Mouse (Mus musculus) heart, adult 2 months (tissue): Measurements from ENCODE around the gene Aif1l.

Source experiments
- CTCF ChIP-seq: fragments of 200-600 bp; IDR thresholded peaks from 2 replicates; pipeline ENCODE4 v1.8.1; 2022; ENCODE audit warnings: antibody characterized with exemption, mild to moderate bottlenecking, moderate library complexity
- POLR2A ChIP-seq: fragments of 200-500 bp; IDR thresholded peaks from 2 replicates; pipeline ENCODE4 v1.6.1; 2011; ENCODE audit warnings: mild to moderate bottlenecking, low read depth, low read length, control low read depth; ENCODE audit not compliant: insufficient read depth

DNA sequence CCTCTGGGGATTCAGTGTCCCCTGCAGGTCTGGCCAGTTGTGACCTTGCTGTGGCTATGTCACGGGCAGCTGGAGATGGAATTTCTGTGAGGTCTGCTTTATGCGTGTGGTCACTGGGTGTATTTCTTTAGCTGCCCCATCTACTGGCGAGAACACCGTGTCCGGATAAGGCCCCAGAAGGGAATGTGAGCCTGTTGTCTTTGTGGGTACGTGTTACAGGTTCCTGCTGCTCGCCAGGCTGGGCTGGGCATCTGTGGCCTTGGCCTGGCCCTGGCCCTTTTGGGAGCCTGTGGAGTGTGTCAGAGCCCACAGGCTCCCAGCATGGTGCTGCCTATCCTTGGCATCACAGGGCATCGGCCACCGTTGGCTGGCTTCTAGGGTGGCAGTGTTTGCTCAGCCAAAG is 4.8 kb downstream of the Aif1l start:
- TF ChIP-seq CTCF: no peak
- no peak for TF ChIP-seq POLR2A
